Mouse (Mus musculus) central nervous system, embryonic 14 days (tissue): ENCODE measurements around the gene Cks2. TPM values are rescaled to one million over a fixed set of nuclear protein-coding genes. Genes with fewer than 3 reads are reported as not detected.

Experiments used
- polyA plus RNA-seq: library from polyadenylated mRNA; depleted of rRNA; stranded (reverse); fragments of >200 nt; gene quantifications from 2 replicates; pipeline ENCODE4 v1.2.3, GENCODE M21; 2012; rRNA removed

Cks2 gene
- 72.8 and 90.6 TPM in 2 replicates for polyA plus RNA-seq

GRCm38 (mm10) chr13:51644829-51645789 is at the start of gene Cks2:
Cks2 (plus strand) TSS chr13:51645232.

DNA sequence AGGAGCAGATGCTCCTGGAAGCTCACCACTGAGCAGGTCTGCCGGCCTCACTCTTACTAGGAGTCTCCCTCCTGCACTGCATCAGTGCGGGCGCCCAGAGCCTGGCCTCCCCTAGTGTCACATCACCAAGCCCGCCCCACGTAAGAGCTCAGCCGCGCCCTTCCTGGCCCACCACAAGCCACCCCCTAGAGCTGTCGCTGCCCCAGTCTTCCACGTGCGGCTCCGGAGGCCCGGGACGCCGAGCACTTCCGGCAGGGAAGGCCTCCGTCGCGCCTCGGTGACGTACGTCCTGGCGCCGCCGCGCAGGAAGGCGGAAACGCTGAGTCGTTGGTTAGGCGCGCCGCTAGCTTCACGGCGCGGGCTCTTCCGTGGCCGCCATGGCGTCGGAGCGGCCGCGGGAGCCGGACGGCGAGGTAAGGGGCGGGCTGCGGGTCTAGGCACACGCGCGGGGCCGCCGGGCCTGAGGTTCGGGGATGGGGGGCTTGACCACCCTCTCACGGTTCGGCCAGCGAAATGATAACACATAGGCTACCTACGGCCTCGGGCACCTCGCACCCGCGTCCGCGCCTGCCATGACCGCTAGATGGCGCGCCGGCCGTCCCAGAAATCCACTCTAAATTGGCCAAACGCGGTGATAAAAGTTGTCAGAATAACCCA is 6.5 kb downstream of the Cks2 start, which contains the start of gene Secisbp2:
Gene Secisbp2, plus strand, starts transcription at position 290 of the 657 bp plus-strand sequence.

Other genes with a start within 250 kb of the Cks2 start
- gene S1pr3, start 236.6 kb upstream of the Cks2 start, polyA plus RNA-seq: 7.7 and 16.1 TPM in 2 replicates
- gene Shc3, start 75.8 kb upstream of the Cks2 start, polyA plus RNA-seq: 9.8 and 11.7 TPM in 2 replicates
- 34.1 and 34.8 TPM in 2 replicates for gene Secisbp2, start 6.5 kb downstream of the Cks2 start, polyA plus RNA-seq
- 22.4 and 23.1 TPM in 2 replicates for gene Sema4d, start 148.5 kb downstream of the Cks2 start, polyA plus RNA-seq
- gene Gadd45g, start 201.4 kb downstream of the Cks2 start, polyA plus RNA-seq: 116 and 150 TPM in 2 replicates